Mouse (Mus musculus) heart, postnatal 4 days (tissue): ENCODE results near the gene Amotl2. TPM values are rescaled to one million over a fixed set of nuclear protein-coding genes. Genes with fewer than 3 reads are reported as not detected.

Source experiments
- total RNA-seq, 2 experiments: library from RNA; stranded (reverse); gene quantifications; 2 replicates each; pipeline ENCODE4 v1.2.3; 2021

The Amotl2 gene
- total RNA-seq, 2 experiments from 2014 or later, result 90.0 to 91.6 TPM

Other genes with a start within 250 kb of the Amotl2 start
- gene Ky, start 210.9 kb upstream of the Amotl2 start, total RNA-seq, result 10 to 100 TPM in 1 of 2 experiments, 1 to 10 TPM in 1; 9.3 to 10.4 TPM
- 100 to 1,000 TPM; 280 to 292 TPM for gene Anapc13, start 90.4 kb upstream of the Amotl2 start, total RNA-seq
- gene Cep63, start 90.1 kb upstream of the Amotl2 start, total RNA-seq, result 10 to 100 TPM; 42.4 to 47.6 TPM
- 10 to 100 TPM; 55.2 to 57.8 TPM for gene Ryk, start 118.2 kb downstream of the Amotl2 start, total RNA-seq